Mouse (Mus musculus) Patski (cell line): ENCODE measurements around the gene Aig1. TPM values are rescaled to one million over a fixed set of nuclear protein-coding genes. Genes with fewer than 3 reads are reported as not detected.

Source experiments
- ATAC-seq: fragments of 100-300 bp; one replicate; pipeline ENCODE4 v1.8.0; 2021
- CTCF ChIA-PET: fragments of 350-600 bp; sonication (Branson Sonifier 250); formaldehyde crosslinking; loops from one replicate; lab custom pipeline; 2022; ENCODE audit warnings: inconsistent platforms; lab: Charles Lee
- POLR2A ChIA-PET: fragments of 350-600 bp; sonication (Branson Sonifier 250); formaldehyde crosslinking; loops from one replicate; lab custom pipeline; 2022; ENCODE audit warnings: antibody characterized with exemption, inconsistent platforms; lab: Charles Lee
- DNase-seq: peaks from one replicate; pipeline ENCODE4 v3.0.0-alpha.2; 2011; ENCODE audit warnings: low read depth, low spot score
- H3K27me3 ChIP-seq: fragments of 371-371 bp; one replicate; pipeline ENCODE4 v1.5.1; 2021
- CTCF ChIP-seq: fragments of 100-300 bp; IDR thresholded peaks from one replicate; pipeline ENCODE4 v1.5.1; 2021
- in situ Hi-C: fragments of 300-500 bp; cut with MboI; formaldehyde crosslinking; loops from 3 replicates; pipeline ENCODE4 v1.11.1; 2018; ENCODE audit warnings: low pct_unique_long_range_greater_than_20kb, mixed read lengths
- polyA plus RNA-seq: library from polyadenylated mRNA; unstranded; gene quantifications from one replicate; pipeline ENCODE4 v1.2.3, GENCODE M21; 2021

Gene Aig1
- polyA plus RNA-seq, 1 experiment from 2014 or later = 17.8 TPM

GRCm38 (mm10) chr10:13653739-13654462 is 214.9 kb downstream of the Aig1 start:
- no peak for DNase-seq
- TF ChIP-seq CTCF = no peak
- ATAC-seq = no peak
- in situ Hi-C loops = no loop called here
- POLR2A ChIA-PET = interaction anchor here (1.0 kb wide), 1 partner anchor 10 kb away, joined by 3 read pairs; no protein-coding TSS in a partner anchor
- CTCF ChIA-PET = interaction anchor here (1.2 to 1.5 kb wide), 2 partner anchors 8 to 21 kb away, joined by 3 to 4 read pairs; no protein-coding TSS in a partner anchor
- H3K27me3 ChIP-seq = no peaks in the 10 kb centered on the region

GRCm38 (mm10) chr10:13653326-13653725 is 215.5 kb downstream of the Aig1 start:
- no peaks in the 10 kb centered on the region for H3K27me3 ChIP-seq
- POLR2A ChIA-PET = interaction anchor here (1.0 kb wide), 1 partner anchor 9 kb away, joined by 3 read pairs; no protein-coding TSS in a partner anchor
- CTCF ChIA-PET = interaction anchor here (1.2 kb wide), 1 partner anchor 8 kb away, joined by 3 read pairs; no protein-coding TSS in a partner anchor
- DNase-seq (no peak), ATAC-seq (no peak)
- in situ Hi-C loops = no loop called here
- no peak for TF ChIP-seq CTCF

GRCm38 (mm10) chr10:13652061-13652460 is 216.7 kb downstream of the Aig1 start:
- in situ Hi-C loops = no loop called here
- POLR2A ChIA-PET = interaction anchor here (0.7 kb wide), 1 partner anchor 159 kb away, joined by 3 read pairs; no protein-coding TSS in a partner anchor
- CTCF ChIA-PET = no interaction called here
- TF ChIP-seq CTCF = no peak
- DNase-seq (no peak), ATAC-seq (no peak)
- no peaks in the 10 kb centered on the region for H3K27me3 ChIP-seq

GRCm38 (mm10) chr10:13641750-13642149 is 227.0 kb downstream of the Aig1 start:
- POLR2A ChIA-PET = no interaction called here
- DNase-seq (no peak), ATAC-seq (no peak)
- no peak for TF ChIP-seq CTCF
- H3K27me3 ChIP-seq = peaks cover 15% of the 10 kb centered on the region
- in situ Hi-C loops = no loop called here
- CTCF ChIA-PET = interaction anchor here (1.1 to 1.4 kb wide), 2 partner anchors 14 to 28 kb away, joined by 3 read pairs; no protein-coding TSS in a partner anchor

- H3K27me3 ChIP-seq = peaks cover 20% of the 10 kb centered on the region
- DNase-seq = no peak
- no peak for TF ChIP-seq CTCF
- no peak for ATAC-seq
- ChIA-PET CTCF (no interaction called here), POLR2A (interaction anchor here (0.8 kb wide), 1 partner anchor 45 kb away, joined by 3 read pairs; no protein-coding TSS in a partner anchor)
- in situ Hi-C loops = no loop called here
Observed at GRCm38 (mm10) chr10:13631796-13632195, 237.0 kb downstream of the Aig1 start.

- H3K27me3 ChIP-seq = peaks cover 19% of the 10 kb centered on the region
- DNase-seq = no peak
- CTCF ChIA-PET = interaction anchor here (1.6 kb wide), 1 partner anchor 12 kb away, joined by 3 read pairs; no protein-coding TSS in a partner anchor
- ATAC-seq = no peak
- POLR2A ChIA-PET = no interaction called here
- TF ChIP-seq CTCF = no peak
- in situ Hi-C loops = no loop called here
Observed at GRCm38 (mm10) chr10:13623735-13624134, 245.0 kb downstream of the Aig1 start.

- no peak for TF ChIP-seq CTCF
- ChIA-PET POLR2A (no interaction called here), CTCF (interaction anchor here (1.3 to 1.6 kb wide), 2 partner anchors 12 to 29 kb away, joined by 3 read pairs; no protein-coding TSS in a partner anchor)
- in situ Hi-C loops = no loop called here
- ATAC-seq (no peak), DNase-seq (no peak)
- H3K27me3 ChIP-seq = peaks cover 4% of the 10 kb centered on the region
Observed at GRCm38 (mm10) chr10:13600926-13601325, 267.9 kb downstream of the Aig1 start.

- no peak for TF ChIP-seq CTCF
- ChIA-PET CTCF (no interaction called here), POLR2A (interaction anchor here (0.6 to 0.7 kb wide), 3 partner anchors 22 to 210 kb away, joined by 3 read pairs; no protein-coding TSS in a partner anchor)
- in situ Hi-C loops = no loop called here
- ATAC-seq (no peak), DNase-seq (no peak)
- no peaks in the 10 kb centered on the region for H3K27me3 ChIP-seq
Observed at GRCm38 (mm10) chr10:13597491-13597890, 271.3 kb downstream of the Aig1 start.

Other genes starting within 250 kb of the Aig1 start
- 8.8 TPM for gene Hivep2, start 97.1 kb upstream of the Aig1 start, polyA plus RNA-seq